ENCODE assay signal across 18 mouse cellular contexts in the genomic region with DNA sequence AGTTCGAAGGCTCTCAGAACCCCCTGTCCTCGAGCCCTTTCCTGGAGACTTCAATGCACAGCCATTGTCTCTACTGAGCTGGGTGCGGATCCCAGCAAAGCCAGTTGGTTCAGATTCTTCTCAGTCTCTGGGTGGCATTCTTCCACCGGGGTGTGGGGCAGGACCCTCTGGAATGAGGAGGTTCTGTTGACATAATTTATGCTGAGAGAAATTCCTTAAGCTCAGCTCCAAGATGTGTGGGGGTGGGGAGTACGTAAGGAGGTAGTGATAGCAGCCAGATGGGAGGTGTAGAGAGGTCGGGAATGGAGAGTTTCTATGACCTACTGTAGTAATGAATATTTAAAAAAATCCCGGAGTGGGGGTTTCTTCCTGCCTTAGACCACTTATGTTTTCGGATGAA.
DNase-seq lines count a peak whose midpoint lies in the region; TF ChIP-seq lines count a peak whose summit lies in the region.
"Had no signal": no experiment of that assay in that cellular context is flagged by ENCODE, and none has a peak within 500 bp of the region (broad histone marks: within the 10 kb centered on the region; RNA-seq: fewer than 3 reads in every experiment).

No protein-coding gene starts in this region.

- no peak for TF ChIP-seq CTCF in E14TG2a.4 (conservative IDR thresholded peaks at IDR 0.05; ENCODE audit: low read length)

- H3K27me3 ChIP-seq in E14TG2a.4 (ENCODE audit: insufficient read depth, low read length): no peaks in the 10 kb centered on the region; the same call in 1 of the 2 replicates
- no peaks in the 10 kb centered on the region for H3K27me3 ChIP-seq in embryonic facial prominence, embryonic 10.5 days (replicated peaks; ENCODE audit: low read depth, poor library complexity, severe bottlenecking)
- H3K27me3 ChIP-seq: hindbrain, embryonic 15.5 days; midbrain, embryonic 13.5 days had no signal

- WGBS in embryonic facial prominence, embryonic 10.5 days: 42% methylated on average over 8 of the region's 8 CpGs

- H3K27ac ChIP-seq in embryonic facial prominence, embryonic 10.5 days (replicated peaks): peak overlapping the region; percentile 57; the same call in 1 of the 2 replicates
- H3K27ac ChIP-seq: hindbrain, embryonic 15.5 days; midbrain, embryonic 13.5 days had no signal

- peak overlapping the region; percentile 50 for H3K4me3 ChIP-seq in E14TG2a.4 (replicated peaks; ENCODE audit: low read length)
- no peak overlapping the region for H3K4me3 ChIP-seq in embryonic facial prominence, embryonic 10.5 days
- H3K4me3 ChIP-seq: erythroblast, embryonic 14.5 days; hindbrain, embryonic 15.5 days; midbrain, embryonic 13.5 days had no signal

- H3K36me3 ChIP-seq in E14TG2a.4 (ENCODE audit: insufficient read depth, low read length): no peaks in the 10 kb centered on the region
- no peaks in the 10 kb centered on the region for H3K36me3 ChIP-seq in embryonic facial prominence, embryonic 10.5 days (replicated peaks)
- H3K36me3 ChIP-seq: hindbrain, embryonic 15.5 days; midbrain, embryonic 13.5 days had no signal

- intact Hi-C loops in heart, postnatal 36 days (cut with DNase I): no loop called here

- DNase-seq in heart, adult 11 months: peak; percentile 59
- DNase-seq in heart, postnatal 36 days: no peak
- no peak for DNase-seq in embryonic facial prominence, embryonic 10.5 days (ENCODE audit: low spot score)
- peak; percentile 17 for DNase-seq in lung, postnatal 10 days
- no peak for DNase-seq in layer of hippocampus, postnatal 36 days
- DNase-seq in spleen, postnatal 10 days (ENCODE audit: low spot score in 2 of 2): no peak
- no peak for DNase-seq in urinary bladder, adult 2 months (ENCODE audit: low spot score)
- DNase-seq: adrenal gland, adult 8-10 months; cerebellum, adult 2 months; heart, postnatal 10 days; kidney, adult 11 months; liver; right cerebral cortex, postnatal 14 days; thymus, adult 2 months had no signal

- H3K9me3 ChIP-seq in E14TG2a.4 (ENCODE audit: low read length): peaks cover 12% of the 10 kb centered on the region; the same call in 1 of the 2 replicates
- H3K9me3 ChIP-seq in embryonic facial prominence, embryonic 10.5 days: no peaks in the 10 kb centered on the region
- H3K9me3 ChIP-seq: hindbrain, embryonic 15.5 days; midbrain, embryonic 13.5 days had no signal

- H3K4me1 ChIP-seq in E14TG2a.4 (replicated peaks; ENCODE audit: low read depth, low read length): peaks cover 88% of the 10 kb centered on the region
- peaks cover 38% of the 10 kb centered on the region for H3K4me1 ChIP-seq in embryonic facial prominence, embryonic 10.5 days

Comparison
In these comparisons a context has a peak if more than half of its experiments do, and no peak if none do; other contexts are left out.
1. DNase-seq: peak in heart, adult 11 months (single experiment) and lung, postnatal 10 days (single experiment); none in heart, postnatal 36 days (0 of 2), embryonic facial prominence, embryonic 10.5 days (single experiment), layer of hippocampus, postnatal 36 days (0 of 2), spleen, postnatal 10 days (0 of 2) and urinary bladder, adult 2 months (single experiment).